Mouse (Mus musculus) stomach, postnatal 0 days (tissue): ENCODE data around the gene Rps4x.

Experiments
- CTCF ChIP-seq: IDR thresholded peaks from 2 replicates; pipeline ENCODE4 v1.5.1; 2016; ENCODE audit warnings: antibody characterized with exemption, low read depth, mild to moderate bottlenecking, moderate library complexity
- EP300 ChIP-seq: optimal IDR thresholded peaks from 2 replicates; pipeline ENCODE3; 2016; ENCODE audit warnings: antibody characterized with exemption

DNA sequence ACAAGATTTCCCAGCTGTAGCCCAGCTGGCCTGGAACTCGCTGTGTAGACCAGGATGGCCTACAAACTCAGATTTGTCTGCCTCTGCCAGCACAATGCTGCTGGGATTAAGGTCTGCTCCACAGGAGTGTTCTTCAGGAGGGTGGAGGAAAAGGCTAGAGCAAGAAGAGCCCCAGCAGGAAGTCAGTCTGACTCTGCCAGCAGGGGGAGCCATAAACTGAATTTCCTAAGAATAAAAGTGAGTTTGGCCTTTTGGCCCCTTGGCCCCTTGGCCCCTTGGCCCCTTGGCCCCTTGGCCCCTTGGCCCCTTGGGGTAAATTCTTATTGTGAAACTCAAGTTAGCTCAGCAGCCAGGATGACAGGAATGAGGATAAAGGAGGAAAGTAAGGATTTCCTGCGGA lies 29.4 kb downstream of the Rps4x start:
- TF ChIP-seq CTCF (peak; percentile 55), EP300 (no peak)
